ENCODE assay signal across 11 mouse cellular contexts in the genomic region with DNA sequence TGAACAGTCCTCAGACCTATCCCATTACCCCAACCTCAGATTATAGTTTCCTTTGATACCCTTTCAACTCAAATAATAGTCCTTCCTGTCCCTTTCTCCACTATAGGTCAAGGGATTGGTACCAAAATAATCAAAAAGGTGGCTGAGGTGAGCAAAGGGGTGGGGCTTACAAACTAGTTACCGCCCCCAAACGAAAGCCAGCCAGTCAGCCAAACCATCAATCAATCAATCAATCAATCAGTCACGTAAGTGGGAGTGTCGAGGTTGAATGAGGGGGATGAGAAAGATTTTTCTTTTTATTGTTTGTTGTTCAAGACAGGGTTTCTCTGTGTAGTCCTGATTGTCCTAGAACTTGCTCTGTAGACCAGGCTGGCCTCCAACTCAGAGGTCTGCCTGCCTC. TPM values are rescaled to one million over a fixed set of nuclear protein-coding genes. Genes with fewer than 3 reads are reported as not detected.
A peak's percentile ranks its signal among the peaks of the same experiment; 100 is the strongest.
DNase-seq lines count a peak whose midpoint lies in the region; ATAC-seq and TF ChIP-seq lines count a peak whose summit lies in the region.
"Had no signal": no experiment of that assay in that cellular context is flagged by ENCODE, and none has a peak within 500 bp of the region (broad histone marks: within the 10 kb centered on the region; RNA-seq: fewer than 3 reads in every experiment).

No protein-coding gene starts in this region.

- H3K9ac ChIP-seq in ES-Bruce4 (ENCODE audit: low read depth, poor library complexity, severe bottlenecking): peak overlapping the region; percentile 68
- H3K9ac ChIP-seq in hindbrain, embryonic 11.5 days (ENCODE audit: low read depth, low read length): 0 out of 2 replicates have a peak overlapping the region, but pooled peaks have one; percentile 55
- no peak overlapping the region for H3K9ac ChIP-seq in liver, postnatal 0 days (replicated peaks)

- no peaks in the 10 kb centered on the region for H3K36me3 ChIP-seq in ES-Bruce4 (ENCODE audit: control insufficient read depth, insufficient read depth, low read length, poor library complexity, severe bottlenecking)
- no peaks in the 10 kb centered on the region for H3K36me3 ChIP-seq in hindbrain, embryonic 11.5 days (ENCODE audit: control insufficient read depth, insufficient read depth, low read length)
- H3K36me3 ChIP-seq in liver, postnatal 0 days (replicated peaks; ENCODE audit: insufficient read depth, low read length): no peaks in the 10 kb centered on the region

- no peak for TF ChIP-seq EP300 in ES-Bruce4 (IDR thresholded peaks at IDR 0.05; ENCODE audit: insufficient read depth, low read depth, low read length)
- no peak for TF ChIP-seq EP300 in liver, postnatal 0 days (IDR thresholded peaks at IDR 0.05; ENCODE audit: low read depth)

- 65% methylated on average over 4 of the region's 4 CpGs for WGBS in hindbrain, embryonic 11.5 days
- 71% methylated on average over 4 of the region's 4 CpGs for WGBS in liver, postnatal 0 days (ENCODE audit: insufficient replicate concordance)

- no peak for ATAC-seq in hindbrain, embryonic 11.5 days (ENCODE audit: low FRiP score)
- ATAC-seq in liver, postnatal 0 days: no peak
- ATAC-seq: activated CD4-positive, CD25-positive, alpha-beta regulatory T cell, adult 4 months had no signal

- DNase-seq in gastrocnemius, adult 2 months: no peak
- no peak for DNase-seq in gastrocnemius, postnatal 36 days
- no peak for DNase-seq in hindbrain, embryonic 11.5 days (ENCODE audit: low spot score)
- no peak for DNase-seq in liver, postnatal 0 days
- DNase-seq in right cerebral cortex, postnatal 36 days (ENCODE audit: low spot score in 2 of 2): no peak
- DNase-seq in embryo, embryonic 10 days (ENCODE audit: low spot score): no peak
- no peak for DNase-seq in cerebellum, adult 11-12 months
- DNase-seq: thymus, postnatal 14 days had no signal

- H3K27ac ChIP-seq in gastrocnemius, adult 2 months: peak overlapping the region; percentile 91; the same call in 1 of the 2 replicates
- no peak overlapping the region for H3K27ac ChIP-seq in ES-Bruce4 (ENCODE audit: insufficient read depth, low read length)
- no peak overlapping the region for H3K27ac ChIP-seq in hindbrain, embryonic 11.5 days (ENCODE audit: low read depth, low read length)
- no peak overlapping the region for H3K27ac ChIP-seq in liver, postnatal 0 days (ENCODE audit: low read depth)

- intact Hi-C loops in gastrocnemius, adult 2 months (cut with DNase I): no loop called here
- intact Hi-C loops in gastrocnemius, postnatal 36 days (cut with DNase I): no loop called here

- no peaks in the 10 kb centered on the region for H3K9me3 ChIP-seq in ES-Bruce4 (replicated peaks; ENCODE audit: control insufficient read depth, insufficient read depth, low read length, poor library complexity, severe bottlenecking)
- H3K9me3 ChIP-seq in hindbrain, embryonic 11.5 days (ENCODE audit: control insufficient read depth, low read length): no peaks in the 10 kb centered on the region
- no peaks in the 10 kb centered on the region for H3K9me3 ChIP-seq in liver, postnatal 0 days (ENCODE audit: low read length)

- H3K4me2 ChIP-seq in hindbrain, embryonic 11.5 days (replicated peaks; ENCODE audit: low read depth, low read length): peak overlapping the region; percentile 63
- peak overlapping the region; percentile 74 for H3K4me2 ChIP-seq in liver, postnatal 0 days (ENCODE audit: low read depth, low read length)

- TF ChIP-seq CTCF in gastrocnemius, adult 2 months (IDR thresholded peaks at IDR 0.05): no peak
- TF ChIP-seq CTCF in ES-Bruce4 (IDR thresholded peaks at IDR 0.05; ENCODE audit: low read depth, low read length): no peak
- no peak for TF ChIP-seq CTCF in liver, postnatal 0 days (IDR thresholded peaks at IDR 0.05; ENCODE audit: low read depth)

- H3K4me3 ChIP-seq in gastrocnemius, adult 2 months: no peak overlapping the region; the same call in 1 of the 2 replicates
- H3K4me3 ChIP-seq in ES-Bruce4 (ENCODE audit: low read depth, low read length): peak overlapping the region; percentile 71
- H3K4me3 ChIP-seq in hindbrain, embryonic 11.5 days (ENCODE audit: low read depth, low read length): no peak overlapping the region
- no peak overlapping the region for H3K4me3 ChIP-seq in liver, postnatal 0 days (ENCODE audit: low read depth, low read length)

- TF ChIP-seq POLR2A in ES-Bruce4 (IDR thresholded peaks at IDR 0.05; ENCODE audit: insufficient read depth, low read length): no peak

- no peaks in the 10 kb centered on the region for H3K27me3 ChIP-seq in ES-Bruce4 (ENCODE audit: control insufficient read depth, insufficient read depth, low read length, poor library complexity, severe bottlenecking)
- no peaks in the 10 kb centered on the region for H3K27me3 ChIP-seq in hindbrain, embryonic 11.5 days (ENCODE audit: control insufficient read depth, insufficient read depth, low read length)
- H3K27me3 ChIP-seq in liver, postnatal 0 days (ENCODE audit: insufficient read depth, low read length): no peaks in the 10 kb centered on the region

- no peaks in the 10 kb centered on the region for H3K4me1 ChIP-seq in ES-Bruce4 (ENCODE audit: control insufficient read depth, insufficient read depth, low read length)
- H3K4me1 ChIP-seq in hindbrain, embryonic 11.5 days (replicated peaks; ENCODE audit: control insufficient read depth, insufficient read depth, low read length): no peaks in the 10 kb centered on the region
- H3K4me1 ChIP-seq in liver, postnatal 0 days (ENCODE audit: insufficient read depth): peaks cover 7% of the 10 kb centered on the region

RNA-seq across cellular contexts. Expression of a gene that starts 1.2 kb away (rescaled TPM):
- 1 to 10 TPM; 2.6 to 3.2 TPM for total RNA-seq in gastrocnemius, adult 2 months (2021)
- 1 to 10 TPM; 3.0 to 3.2 TPM for total RNA-seq in gastrocnemius, postnatal 36 days (2021)
- 9.1 and 9.6 TPM in 2 replicates for polyA plus RNA-seq in ES-Bruce4 (2011; ENCODE audit: insufficient read depth, insufficient read length, low read depth, missing spikeins)
- polyA plus RNA-seq in hindbrain, embryonic 11.5 days (2014; fragmentation: Nextera tagmentation; extraction: Ambion mirVana): 15.0 and 20.6 TPM in 2 replicates
- polyA plus RNA-seq in liver, postnatal 0 days (2015; fragmentation: Nextera tagmentation; extraction: Ambion mirVana): 15.2 and 18.7 TPM in 2 replicates
- polyA plus RNA-seq: activated CD4-positive, CD25-positive, alpha-beta regulatory T cell, adult 4 months had no signal

RNA-seq across cellular contexts. Expression of a gene that starts 5.3 kb away (rescaled TPM):
- not detected for total RNA-seq in gastrocnemius, adult 2 months (2021)
- total RNA-seq in gastrocnemius, postnatal 36 days (2021): not detected
- not detected in 2 replicates for polyA plus RNA-seq in ES-Bruce4 (2011; ENCODE audit: insufficient read depth, insufficient read length, low read depth, missing spikeins)
- 0.17 TPM in 1 of 2 replicates, not detected in the other for polyA plus RNA-seq in hindbrain, embryonic 11.5 days (2014; fragmentation: Nextera tagmentation; extraction: Ambion mirVana)
- polyA plus RNA-seq in liver, postnatal 0 days (2015; fragmentation: Nextera tagmentation; extraction: Ambion mirVana): 4.3 and 4.7 TPM in 2 replicates
- polyA plus RNA-seq: activated CD4-positive, CD25-positive, alpha-beta regulatory T cell, adult 4 months; gonadal fat pad, adult 2 months had no signal

RNA-seq across cellular contexts. Expression of a gene that starts 9.8 kb away (rescaled TPM):
- total RNA-seq in gastrocnemius, adult 2 months (2021): 100 to 1,000 TPM in 1 of 2 experiments, 10 to 100 TPM in 1; 90.6 to 104 TPM
- total RNA-seq in gastrocnemius, postnatal 36 days (2021): 10 to 100 TPM; 77.7 to 91.9 TPM
- polyA plus RNA-seq in ES-Bruce4 (2011; ENCODE audit: insufficient read depth, insufficient read length, low read depth, missing spikeins): 170 and 173 TPM in 2 replicates
- 30.1 and 31.3 TPM in 2 replicates for polyA plus RNA-seq in hindbrain, embryonic 11.5 days (2014; fragmentation: Nextera tagmentation; extraction: Ambion mirVana)
- polyA plus RNA-seq in liver, postnatal 0 days (2015; fragmentation: Nextera tagmentation; extraction: Ambion mirVana): 6.8 TPM in 2 replicates

RNA-seq across cellular contexts. Expression of a gene that starts 17.3 kb away (rescaled TPM):
- 100 to 1,000 TPM; 271 to 389 TPM for total RNA-seq in gastrocnemius, adult 2 months (2021)
- total RNA-seq in gastrocnemius, postnatal 36 days (2021): 100 to 1,000 TPM; 380 to 461 TPM
- polyA plus RNA-seq in ES-Bruce4 (2011; ENCODE audit: insufficient read depth, insufficient read length, low read depth, missing spikeins): 20.4 and 24.0 TPM in 2 replicates
- 11.7 and 13.1 TPM in 2 replicates for polyA plus RNA-seq in hindbrain, embryonic 11.5 days (2014; fragmentation: Nextera tagmentation; extraction: Ambion mirVana)
- polyA plus RNA-seq in liver, postnatal 0 days (2015; fragmentation: Nextera tagmentation; extraction: Ambion mirVana): 4.0 and 5.3 TPM in 2 replicates

RNA-seq across cellular contexts. Expression of a gene that starts 32.1 kb away (rescaled TPM):
- total RNA-seq in gastrocnemius, adult 2 months (2021): not detected
- total RNA-seq in gastrocnemius, postnatal 36 days (2021): not detected
- 45.2 and 48.1 TPM in 2 replicates for polyA plus RNA-seq in ES-Bruce4 (2011; ENCODE audit: insufficient read depth, insufficient read length, low read depth, missing spikeins)
- not detected in 2 replicates for polyA plus RNA-seq in hindbrain, embryonic 11.5 days (2014; fragmentation: Nextera tagmentation; extraction: Ambion mirVana)
- polyA plus RNA-seq in liver, postnatal 0 days (2015; fragmentation: Nextera tagmentation; extraction: Ambion mirVana): 0.13 TPM in 1 of 2 replicates, not detected in the other
- polyA plus RNA-seq: activated CD4-positive, CD25-positive, alpha-beta regulatory T cell, adult 4 months had no signal
